In the genomic region with DNA sequence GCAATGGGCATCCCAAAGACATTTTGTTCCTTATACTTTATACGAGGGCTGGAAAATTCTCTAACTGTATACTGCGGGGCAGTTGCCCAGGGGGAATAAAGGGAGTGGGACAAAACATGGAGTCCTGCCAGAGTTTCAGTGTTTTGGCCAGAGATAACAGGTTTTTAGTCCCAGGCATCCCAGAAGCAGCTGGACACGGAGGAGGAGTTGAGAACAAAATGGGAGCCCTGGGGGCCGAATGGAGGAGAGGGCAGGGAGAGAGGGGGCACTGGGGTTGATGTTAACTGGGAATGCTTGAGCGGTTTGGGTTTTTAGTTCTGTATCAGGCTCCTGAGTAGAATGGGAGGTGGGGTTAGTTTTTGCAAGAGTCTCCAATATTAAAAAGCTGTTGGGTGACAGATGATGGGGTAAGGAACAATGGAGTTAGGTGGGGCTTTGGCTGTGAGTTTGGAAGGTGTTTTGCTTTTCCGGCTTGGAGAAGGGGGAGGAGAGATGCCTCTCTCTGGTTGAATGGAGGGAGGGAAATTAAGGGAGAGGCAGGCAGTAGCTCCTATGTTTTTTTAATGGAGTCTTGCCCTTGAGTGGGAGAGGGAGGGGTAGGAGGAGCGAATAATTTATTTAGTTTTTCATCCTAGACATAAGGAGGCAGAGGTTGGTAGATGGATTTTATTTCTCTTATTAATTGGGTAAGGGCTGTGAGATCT, we compare ENCODE assay signal across 10 mouse cellular contexts. TPM values are rescaled to one million over a fixed set of nuclear protein-coding genes. Genes with fewer than 3 reads are reported as not detected.
DNase-seq lines count a peak whose midpoint lies in the region.
"Had no signal": no experiment of that assay in that cellular context is flagged by ENCODE, and none has a peak within 500 bp of the region (broad histone marks: within the 10 kb centered on the region; RNA-seq: fewer than 3 reads in every experiment).

No protein-coding gene starts in this region.

- intact Hi-C loops in heart, postnatal 14 days (cut with DNase I), result no loop called here
- intact Hi-C loops in heart, postnatal 25 days (cut with DNase I), result no loop called here

- DNase-seq in heart, postnatal 14 days, result peak; percentile 12 to 25
- no peak for DNase-seq in heart, postnatal 25 days (ENCODE audit: low spot score)
- peak; percentile 21 for DNase-seq in lung, postnatal 10 days
- DNase-seq in lung, postnatal 4 days, result no peak
- peak; percentile 59 for DNase-seq in ZHBTc4 (ENCODE audit: low read depth, low spot score)
- DNase-seq in ovary, postnatal 10 days (ENCODE audit: low spot score), result peak; percentile 20
- DNase-seq in right cerebral cortex, postnatal 4 days, result no peak
- DNase-seq: layer of hippocampus, postnatal 36 days; retina, postnatal 1 day; thymus, postnatal 36 days had no signal

RNA-seq across cellular contexts. Expression of a gene that starts 6.5 kb away (rescaled TPM):
- 10 to 100 TPM; 24.1 to 24.9 TPM for total RNA-seq in heart, postnatal 14 days (2021)
- 10 to 100 TPM; 20.5 to 22.8 TPM for total RNA-seq in heart, postnatal 25 days (2021)

RNA-seq across cellular contexts. Expression of a gene that starts 20.3 kb away (rescaled TPM):
- total RNA-seq in heart, postnatal 14 days (2021), result 100 to 1,000 TPM; 173 to 179 TPM
- total RNA-seq in heart, postnatal 25 days (2021), result 100 to 1,000 TPM; 195 to 221 TPM

RNA-seq across cellular contexts. Expression of a gene that starts 51.5 kb away (rescaled TPM):
- total RNA-seq in heart, postnatal 14 days (2021), result under 1 TPM; 0.36 to 0.80 TPM
- total RNA-seq in heart, postnatal 25 days (2021), result under 1 TPM in 1 of 2 experiments, not detected in 1; 0.20 TPM

RNA-seq across cellular contexts. Expression of a gene that starts 54.7 kb away (rescaled TPM):
- total RNA-seq in heart, postnatal 14 days (2021), result under 1 TPM; 0.66 to 0.96 TPM
- total RNA-seq in heart, postnatal 25 days (2021), result under 1 TPM; 0.64 to 0.70 TPM

Comparison
In these comparisons a context has a peak if more than half of its experiments do, and no peak if none do; other contexts are left out.
1. DNase-seq: peak in heart, postnatal 14 days (2 of 2), lung, postnatal 10 days (single experiment), ZHBTc4 (single experiment) and ovary, postnatal 10 days (single experiment); none in heart, postnatal 25 days (single experiment), lung, postnatal 4 days (0 of 2) and right cerebral cortex, postnatal 4 days (single experiment).